Mouse (Mus musculus): ENCODE results near the gene Insc.

GRCm38 (mm10) chr7:114748239-114748638 lies 4.7 kb downstream of the Insc start:
- no peak for TF ChIP-seq CTCF (IDR thresholded peaks at IDR 0.05; ENCODE audit: extremely low read depth, insufficient read length, insufficient replicate concordance, low read depth, low read length)
- no peak for TF ChIP-seq POLR2A (IDR thresholded peaks at IDR 0.05; ENCODE audit: low read depth, low read length)

All from small intestine, adult 2 months (tissue).